Mouse (Mus musculus): Measurements from ENCODE around the gene Cela1. TPM values are rescaled to one million over a fixed set of nuclear protein-coding genes. Genes with fewer than 3 reads are reported as not detected.

Cela1 gene
- polyA plus RNA-seq (2012; rRNA removed): 7.9 and 8.3 TPM in 2 replicates

DNA sequence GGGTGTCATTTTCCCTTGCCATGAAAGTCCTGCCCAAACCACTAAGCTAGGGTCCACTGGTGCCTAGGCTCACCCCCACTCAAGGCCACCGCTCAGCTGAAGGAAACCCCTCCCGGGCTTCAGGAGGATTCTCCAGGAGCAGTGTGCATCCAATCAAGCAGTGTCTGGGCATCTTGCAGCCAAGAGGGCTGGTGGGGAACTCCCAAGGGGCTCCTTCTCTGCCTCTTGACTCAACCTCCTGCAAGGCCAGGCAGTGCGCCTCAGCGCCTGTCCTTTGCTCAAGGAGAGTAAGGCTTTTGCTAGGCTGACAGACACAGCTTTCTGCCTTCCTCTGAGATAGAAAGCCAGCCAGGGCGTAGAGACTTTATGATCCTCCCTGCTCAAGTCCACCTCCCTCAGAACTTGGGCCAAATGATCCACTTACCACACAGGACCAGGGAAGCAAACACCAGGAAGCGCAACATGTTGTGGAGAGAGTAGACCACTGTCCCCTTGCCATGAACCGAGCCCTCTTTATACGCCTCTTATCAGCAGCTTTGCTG, at the start of gene Cela1:
Gene Cela1, minus strand, starts transcription at position 492 of the 542 bp plus-strand sequence.
- Histone ChIP-seq H3K27ac (ENCODE audit: insufficient read depth, low read length) (no peak within 1 kb of the TSS), H3K4me3 (ENCODE audit: insufficient read depth, low read length) (no peak within 1 kb of the TSS), H3K4me1 (ENCODE audit: control insufficient read depth, insufficient read depth, low read length) (no peaks in the 10 kb centered on the region)
- no peak for TF ChIP-seq CTCF (IDR thresholded peaks at IDR 0.05; ENCODE audit: extremely low read depth, insufficient read depth, low read length)
- TF ChIP-seq POLR2A (IDR thresholded peaks at IDR 0.05; ENCODE audit: extremely low read depth, insufficient read depth, low read length): no peak

GRCm38 (mm10) chr15:100735953-100736300, 48.2 kb upstream of the Cela1 start:
- no peaks in the 10 kb centered on the region for H3K4me1 ChIP-seq (ENCODE audit: control insufficient read depth, insufficient read depth, low read length)
- no peak for TF ChIP-seq POLR2A (IDR thresholded peaks at IDR 0.05; ENCODE audit: extremely low read depth, insufficient read depth, low read length)
- no peak for TF ChIP-seq CTCF (IDR thresholded peaks at IDR 0.05; ENCODE audit: extremely low read depth, insufficient read depth, low read length)
- no peak overlapping the region for H3K4me3 ChIP-seq (ENCODE audit: insufficient read depth, low read length)
- no peak overlapping the region for H3K27ac ChIP-seq (ENCODE audit: insufficient read depth, low read length)

GRCm38 (mm10) chr15:100735095-100735952, 47.6 kb upstream of the Cela1 start:
- no peak for TF ChIP-seq CTCF (IDR thresholded peaks at IDR 0.05; ENCODE audit: extremely low read depth, insufficient read depth, low read length)
- no peak for TF ChIP-seq POLR2A (IDR thresholded peaks at IDR 0.05; ENCODE audit: extremely low read depth, insufficient read depth, low read length)
- no peak overlapping the region for H3K27ac ChIP-seq (ENCODE audit: insufficient read depth, low read length)
- H3K4me1 ChIP-seq (ENCODE audit: control insufficient read depth, insufficient read depth, low read length): no peaks in the 10 kb centered on the region
- no peak overlapping the region for H3K4me3 ChIP-seq (ENCODE audit: insufficient read depth, low read length)

- no peaks in the 10 kb centered on the region for H3K4me1 ChIP-seq (ENCODE audit: control insufficient read depth, insufficient read depth, low read length)
Measured at GRCm38 (mm10) chr15:100732580-100732979, 44.9 kb upstream of the Cela1 start.

GRCm38 (mm10) chr15:100731081-100731480, 43.4 kb upstream of the Cela1 start:
- H3K4me1 ChIP-seq (ENCODE audit: control insufficient read depth, insufficient read depth, low read length): no peaks in the 10 kb centered on the region
- no peak overlapping the region for H3K4me3 ChIP-seq (ENCODE audit: insufficient read depth, low read length)
- no peak for TF ChIP-seq POLR2A (IDR thresholded peaks at IDR 0.05; ENCODE audit: extremely low read depth, insufficient read depth, low read length)
- TF ChIP-seq CTCF (IDR thresholded peaks at IDR 0.05; ENCODE audit: extremely low read depth, insufficient read depth, low read length): no peak
- H3K27ac ChIP-seq (ENCODE audit: insufficient read depth, low read length): no peak overlapping the region

More at GRCm38 (mm10) chr15:100732580-100732979, 44.9 kb upstream of the Cela1 start:
- TF ChIP-seq CTCF (IDR thresholded peaks at IDR 0.05; ENCODE audit: extremely low read depth, insufficient read depth, low read length) (no peak), POLR2A (IDR thresholded peaks at IDR 0.05; ENCODE audit: extremely low read depth, insufficient read depth, low read length) (no peak)
- Histone ChIP-seq H3K27ac (ENCODE audit: insufficient read depth, low read length) (no peak overlapping the region), H3K4me3 (ENCODE audit: insufficient read depth, low read length) (no peak overlapping the region)

DNA sequence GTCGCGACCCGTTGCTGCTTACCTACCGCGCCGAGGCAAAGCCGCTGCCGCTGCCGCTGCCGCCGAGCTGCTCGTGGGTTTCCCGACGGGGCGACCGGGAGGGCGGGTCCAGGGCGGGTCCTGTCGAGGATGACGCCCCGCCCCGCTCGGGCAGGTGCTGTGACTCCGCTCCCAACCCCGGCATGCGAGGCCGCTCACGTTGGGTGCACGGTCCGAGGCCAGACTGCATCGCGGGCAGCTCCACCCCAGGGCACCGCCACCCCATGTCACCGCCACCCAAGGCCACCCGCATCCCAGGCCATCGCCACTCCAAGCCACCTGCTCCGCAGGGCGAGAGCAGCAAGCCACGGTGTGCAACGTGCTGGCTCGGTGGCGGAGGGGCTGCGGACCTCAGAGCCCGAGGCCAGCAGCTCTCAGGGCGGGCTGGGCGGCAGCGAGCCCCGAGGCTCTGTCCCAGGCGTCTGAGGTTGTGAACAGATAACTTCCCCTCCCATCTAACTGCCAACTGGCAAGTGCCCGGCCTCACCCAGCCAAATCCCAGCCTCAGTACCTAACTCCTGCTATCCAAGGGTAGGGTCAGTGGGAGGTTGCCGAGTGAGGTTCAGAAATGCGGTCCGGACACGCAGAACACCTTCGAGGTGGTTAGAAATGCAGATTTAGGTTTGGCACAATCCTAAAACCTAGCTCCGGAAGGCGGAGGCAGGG, 41.7 kb upstream of the Cela1 start, which contains the start of gene Galnt6:
Gene Galnt6, minus strand, starts transcription at position 96 of the 705 bp plus-strand sequence.
- Histone ChIP-seq H3K4me3 (ENCODE audit: insufficient read depth, low read length) (peak within 1 kb of the TSS; percentile 34), H3K4me1 (ENCODE audit: control insufficient read depth, insufficient read depth, low read length) (no peaks in the 10 kb centered on the region), H3K27ac (ENCODE audit: insufficient read depth, low read length) (no peak within 1 kb of the TSS)
- TF ChIP-seq CTCF (IDR thresholded peaks at IDR 0.05; ENCODE audit: extremely low read depth, insufficient read depth, low read length) (no peak), POLR2A (IDR thresholded peaks at IDR 0.05; ENCODE audit: extremely low read depth, insufficient read depth, low read length) (no peak)

DNA sequence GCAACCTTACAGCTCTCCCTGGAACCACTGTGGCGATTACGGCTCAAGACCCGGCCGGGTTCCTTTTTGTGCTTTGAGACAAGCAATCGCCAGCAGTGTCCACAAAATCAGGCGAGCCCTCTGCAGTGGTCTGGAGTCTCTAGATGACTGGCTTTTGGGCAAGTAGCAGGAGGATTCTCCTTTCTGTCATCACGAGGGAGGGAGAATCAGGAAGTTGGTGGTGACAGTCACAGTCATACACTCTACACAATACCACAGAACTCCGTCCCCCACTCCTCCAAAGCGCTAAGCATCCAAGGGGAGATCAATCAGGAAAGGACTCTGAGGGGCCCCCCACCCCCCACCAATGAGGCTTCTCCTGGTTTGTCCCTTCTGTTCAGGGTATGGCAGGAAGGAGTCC, 40.9 kb upstream of the Cela1 start:
- peak overlapping the region; percentile 34 for H3K4me3 ChIP-seq (ENCODE audit: insufficient read depth, low read length)
- H3K27ac ChIP-seq (ENCODE audit: insufficient read depth, low read length): no peak overlapping the region
- H3K4me1 ChIP-seq (ENCODE audit: control insufficient read depth, insufficient read depth, low read length): no peaks in the 10 kb centered on the region
- TF ChIP-seq POLR2A (IDR thresholded peaks at IDR 0.05; ENCODE audit: extremely low read depth, insufficient read depth, low read length) (no peak), CTCF (IDR thresholded peaks at IDR 0.05; ENCODE audit: extremely low read depth, insufficient read depth, low read length) (no peak)

DNA sequence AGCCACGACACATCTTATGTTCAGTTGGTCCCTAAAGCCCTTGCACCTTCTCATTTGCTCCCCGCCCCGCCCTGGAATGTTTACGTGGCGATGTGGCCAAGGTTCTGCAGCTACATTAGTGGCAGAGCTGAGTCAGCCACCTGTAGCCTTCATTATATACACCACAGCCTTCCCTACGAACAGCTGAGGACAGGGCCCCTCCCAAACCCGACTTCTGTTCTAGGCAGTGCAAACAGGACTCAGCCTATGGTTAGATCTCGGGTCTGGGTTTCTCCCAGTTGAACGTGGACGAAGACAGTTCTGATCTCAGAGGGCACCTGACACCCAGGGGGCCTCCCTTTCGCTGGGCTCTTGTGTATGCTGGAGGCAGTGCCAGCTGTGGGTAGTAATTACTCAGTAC, 40.1 kb upstream of the Cela1 start:
- TF ChIP-seq POLR2A (IDR thresholded peaks at IDR 0.05; ENCODE audit: extremely low read depth, insufficient read depth, low read length) (no peak), CTCF (IDR thresholded peaks at IDR 0.05; ENCODE audit: extremely low read depth, insufficient read depth, low read length) (no peak)
- Histone ChIP-seq H3K27ac (ENCODE audit: insufficient read depth, low read length) (no peak overlapping the region), H3K4me3 (ENCODE audit: insufficient read depth, low read length) (no peak overlapping the region), H3K4me1 (ENCODE audit: control insufficient read depth, insufficient read depth, low read length) (no peaks in the 10 kb centered on the region)

DNA sequence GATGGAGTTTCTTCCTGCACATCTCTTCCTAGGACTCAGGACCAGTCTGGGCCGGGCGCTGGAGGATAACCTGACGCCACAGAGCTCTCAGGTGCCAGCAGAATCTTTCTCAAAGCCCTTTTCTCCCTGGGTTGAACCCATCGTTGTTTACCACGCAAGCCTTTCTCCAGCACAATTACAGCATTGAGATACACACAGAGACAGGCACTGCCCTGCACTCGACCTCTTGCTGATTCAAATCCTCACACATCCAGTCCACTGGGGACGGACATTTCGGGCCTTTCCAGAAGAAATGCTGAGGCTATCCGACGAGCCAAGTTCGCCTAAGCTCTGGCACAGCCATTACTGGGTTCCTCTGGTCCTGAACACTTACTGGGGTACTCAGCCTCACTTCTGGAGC, 39.0 kb upstream of the Cela1 start:
- TF ChIP-seq POLR2A (IDR thresholded peaks at IDR 0.05; ENCODE audit: extremely low read depth, insufficient read depth, low read length) (no peak), CTCF (IDR thresholded peaks at IDR 0.05; ENCODE audit: extremely low read depth, insufficient read depth, low read length) (no peak)
- H3K4me1 ChIP-seq (ENCODE audit: control insufficient read depth, insufficient read depth, low read length): no peaks in the 10 kb centered on the region
- H3K27ac ChIP-seq (ENCODE audit: insufficient read depth, low read length): peak overlapping the region; percentile 64; the same call in 1 of the 2 replicates
- no peak overlapping the region for H3K4me3 ChIP-seq (ENCODE audit: insufficient read depth, low read length)
